Mouse (Mus musculus) MEL (cell line): ENCODE results near the gene Kcnab3.

Experiments used
- CHD1 ChIP-seq: IDR thresholded peaks from 2 replicates; pipeline ENCODE4 v1.6.1; 2012; ENCODE audit warnings: low read depth, mild to moderate bottlenecking, inconsistent platforms, low read length, improper control_type of control experiment
- CTCF ChIP-seq, 3 experiments: IDR thresholded peaks in 2 of 3; conservative IDR thresholded peaks in 1 of 3; 2 replicates each; pipeline ENCODE4 v1.5.1; 2011 to 2012; ENCODE audit warnings: low read length in 3 of 3, low read depth in 2 of 3, mild to moderate bottlenecking in 2 of 3, improper control_type of control experiment in 1 of 3, inconsistent platforms in 1 of 3, mixed read lengths in 1 of 3, moderate library complexity in 1 of 3; ENCODE audit not compliant: control insufficient read depth in 1 of 3, insufficient read depth in 1 of 3, poor library complexity in 1 of 3, severe bottlenecking in 1 of 3
- EP300 ChIP-seq, 2 experiments: IDR thresholded peaks; 2 replicates each; pipeline ENCODE4 v1.6.1; 2011; ENCODE audit warnings: improper control_type of control experiment in 2 of 2, low read length in 2 of 2, low read depth in 1 of 2, mild to moderate bottlenecking in 1 of 2
- GABPA ChIP-seq: IDR thresholded peaks from 2 replicates; pipeline ENCODE4 v1.6.1; 2012; ENCODE audit warnings: low read depth, mild to moderate bottlenecking, inconsistent platforms, low read length, improper control_type of control experiment, moderate library complexity
- GATA1 ChIP-seq: IDR thresholded peaks from 2 replicates; pipeline ENCODE4 v1.6.1; 2011; ENCODE audit warnings: low read depth, low read length, improper control_type of control experiment
- HCFC1 ChIP-seq: IDR thresholded peaks from 2 replicates; pipeline ENCODE4 v1.6.1; 2012; ENCODE audit warnings: low read depth, mild to moderate bottlenecking, inconsistent platforms, low read length, improper control_type of control experiment, moderate library complexity
- JUND ChIP-seq: IDR thresholded peaks from 2 replicates; pipeline ENCODE4 v1.6.1; 2011; ENCODE audit warnings: low read depth, mild to moderate bottlenecking, improper control_type of control experiment, low read length
- MAX ChIP-seq: IDR thresholded peaks from 2 replicates; pipeline ENCODE4 v1.6.1; 2011; ENCODE audit warnings: low read length, improper control_type of control experiment
- MXI1 ChIP-seq: IDR thresholded peaks from 2 replicates; pipeline ENCODE4 v1.6.1; 2011; ENCODE audit warnings: mild to moderate bottlenecking, low read depth, low read length, improper control_type of control experiment
- POLR2A ChIP-seq, 2 experiments: IDR thresholded peaks; 2 replicates each; pipeline ENCODE4 v1.6.1; 2011 to 2012; ENCODE audit warnings: low read length in 2 of 2, mild to moderate bottlenecking in 2 of 2, control low read depth in 1 of 2, improper control_type of control experiment in 1 of 2, low read depth in 1 of 2, moderate library complexity in 1 of 2; ENCODE audit not compliant: control insufficient read depth in 1 of 2, insufficient read depth in 1 of 2, poor library complexity in 1 of 2
- USF1 ChIP-seq: IDR thresholded peaks from 2 replicates; pipeline ENCODE4 v1.6.1; 2014; ENCODE audit warnings: low read depth, mild to moderate bottlenecking, inconsistent platforms, low read length, improper control_type of control experiment, moderate library complexity
- ZKSCAN1 ChIP-seq: IDR thresholded peaks from 2 replicates; pipeline ENCODE4 v1.6.1; 2012; ENCODE audit warnings: low read depth, mild to moderate bottlenecking, inconsistent platforms, low read length, improper control_type of control experiment, moderate library complexity
- ZMIZ1 ChIP-seq: IDR thresholded peaks from 2 replicates; pipeline ENCODE4 v1.6.1; 2012; ENCODE audit warnings: low read depth, mild to moderate bottlenecking, inconsistent platforms, low read length, improper control_type of control experiment, moderate library complexity

DNA sequence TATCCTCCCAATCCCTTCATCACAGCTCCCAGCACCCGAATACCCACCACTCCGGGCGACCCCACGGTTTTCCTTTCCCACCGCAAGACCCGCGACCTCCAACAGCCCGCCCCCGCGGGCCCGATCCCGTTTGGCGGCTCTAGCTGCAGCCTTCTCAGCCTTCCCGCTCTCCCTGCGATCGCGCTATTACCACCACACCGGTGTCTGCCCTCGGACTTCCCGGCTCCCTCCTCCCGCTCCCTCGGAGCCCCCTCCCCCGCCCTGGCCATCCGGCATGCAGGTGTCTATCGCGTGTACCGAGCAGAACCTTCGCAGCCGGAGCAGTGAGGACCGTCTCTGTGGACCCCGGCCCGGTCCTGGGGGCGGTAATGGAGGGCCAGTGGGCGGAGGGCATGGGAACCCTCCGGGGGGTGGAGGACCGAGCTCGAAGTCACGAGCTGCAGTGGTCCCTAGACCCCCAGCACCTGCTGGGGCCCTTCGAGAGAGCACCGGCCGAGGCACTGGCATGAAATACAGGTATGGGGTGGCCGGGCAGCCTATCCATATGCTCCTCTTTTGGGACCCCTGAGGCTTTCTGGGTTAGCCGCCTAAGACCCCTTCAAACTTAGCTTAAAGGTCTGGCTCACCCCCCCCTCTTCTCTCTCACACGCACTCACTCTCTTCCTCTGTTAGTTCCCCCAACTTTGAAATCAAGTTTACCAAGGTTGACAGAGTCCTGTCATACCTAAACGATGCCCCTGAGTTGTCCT lies 524 bp downstream of the Kcnab3 start:
- TF ChIP-seq ZKSCAN1 (no peak), MAX (no peak), JUND (no peak), CTCF (IDR thresholded peaks at IDR 0.05 in 2 of 3, conservative IDR thresholded peaks at IDR 0.05 in 1 of 3; ENCODE audit: control insufficient read depth in 1 of 3, insufficient read depth in 1 of 3, low read depth in 2 of 3, low read length in 3 of 3, poor library complexity in 1 of 3, severe bottlenecking in 1 of 3) (no peak), GABPA (no peak), MXI1 (no peak), EP300 (IDR thresholded peaks at IDR 0.05; ENCODE audit: low read depth in 1 of 2, low read length in 2 of 2) (no peak), ZMIZ1 (no peak), USF1 (no peak), POLR2A (IDR thresholded peaks at IDR 0.05; ENCODE audit: control insufficient read depth in 1 of 2, insufficient read depth in 1 of 2, low read depth in 1 of 2, low read length in 2 of 2, poor library complexity in 1 of 2) (no peak), HCFC1 (no peak), CHD1 (no peak), GATA1 (no peak)
